Mouse (Mus musculus): ENCODE results near the gene Tmeff2. TPM values are rescaled to one million over a fixed set of nuclear protein-coding genes. Genes with fewer than 3 reads are reported as not detected.
"Not testable (repeated sequence)": the region's sequence is repeated elsewhere in the genome, so short reads cannot be mapped to it uniquely, and the experiment has no call there.

The Tmeff2 gene
- polyA plus RNA-seq (2015; fragmentation: Nextera tagmentation; extraction: Ambion mirVana): 4.9 and 5.0 TPM in 2 replicates

DNA sequence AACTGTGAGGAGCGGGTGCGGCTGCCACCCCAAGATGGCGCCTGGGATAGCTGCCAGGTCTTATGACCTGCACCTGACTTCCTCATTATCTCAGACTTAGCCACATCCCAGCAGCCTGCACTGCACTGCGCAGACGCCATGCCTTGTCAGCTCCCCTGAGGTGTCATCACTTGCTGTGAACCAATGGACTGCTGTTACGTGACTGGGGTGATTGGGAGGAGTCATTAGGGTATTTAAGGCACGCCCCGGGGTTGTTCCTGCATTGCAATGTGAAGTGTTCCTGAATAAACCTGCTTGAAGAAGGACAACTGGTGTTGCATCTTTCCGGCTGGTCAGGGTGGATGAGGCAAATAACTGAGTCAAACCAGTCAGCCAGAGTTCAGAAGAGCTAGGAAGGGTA, at the start of gene Tmeff2:
Gene Tmeff2, plus strand, starts transcription at position 262 of the 400 bp plus-strand sequence.
- not testable (repeated sequence) for H3K27me3 ChIP-seq (replicated peaks; ENCODE audit: control insufficient read depth, insufficient read depth, low read length); H3K9me3 ChIP-seq (ENCODE audit: control insufficient read depth); ATAC-seq; H3K4me1 ChIP-seq (replicated peaks; ENCODE audit: control insufficient read depth, insufficient read depth, low read length); H3K36me3 ChIP-seq (ENCODE audit: control insufficient read depth, insufficient read depth); H3K27ac ChIP-seq (ENCODE audit: low read depth, low read length); H3K9ac ChIP-seq (ENCODE audit: low read depth, low read length); H3K4me2 ChIP-seq (replicated peaks; ENCODE audit: low read depth); H3K4me3 ChIP-seq (ENCODE audit: low read depth, low read length)
- 86% methylated on average over 9 of the region's 9 CpGs for WGBS

DNA sequence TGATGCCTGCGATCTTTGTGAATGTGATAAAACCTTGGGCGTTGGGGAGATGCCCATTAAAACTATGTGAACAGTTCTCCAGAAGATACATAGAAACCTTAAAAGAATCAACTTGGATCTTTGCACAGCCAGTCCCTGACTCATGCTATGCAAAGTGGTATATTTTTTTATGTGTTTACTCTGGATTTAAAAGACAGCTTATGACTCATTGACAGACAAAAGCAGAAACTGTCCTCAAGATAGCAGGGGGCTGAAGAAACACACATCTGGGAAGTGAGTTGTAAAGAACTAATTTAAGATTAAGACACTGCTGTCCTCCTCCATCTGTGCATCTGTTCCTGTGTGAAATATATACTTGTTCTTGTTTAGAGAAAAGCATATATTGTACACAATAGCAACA, 38.9 kb upstream of the Tmeff2 start:
- WGBS: 58% methylated on average over 2 of the region's 2 CpGs
- ATAC-seq: no peak
- Histone ChIP-seq H3K27me3 (replicated peaks; ENCODE audit: control insufficient read depth, insufficient read depth, low read length) (no peaks in the 10 kb centered on the region), H3K9ac (ENCODE audit: low read depth, low read length) (no peak overlapping the region), H3K9me3 (ENCODE audit: control insufficient read depth) (no peaks in the 10 kb centered on the region), H3K36me3 (ENCODE audit: control insufficient read depth, insufficient read depth) (no peaks in the 10 kb centered on the region), H3K4me1 (replicated peaks; ENCODE audit: control insufficient read depth, insufficient read depth, low read length) (no peaks in the 10 kb centered on the region), H3K4me3 (ENCODE audit: low read depth, low read length) (no peak overlapping the region), H3K27ac (ENCODE audit: low read depth, low read length) (no peak overlapping the region), H3K4me2 (replicated peaks; ENCODE audit: low read depth) (no peak overlapping the region)
- no peak for TF ChIP-seq CTCF (IDR thresholded peaks at IDR 0.05; ENCODE audit: low read depth)

DNA sequence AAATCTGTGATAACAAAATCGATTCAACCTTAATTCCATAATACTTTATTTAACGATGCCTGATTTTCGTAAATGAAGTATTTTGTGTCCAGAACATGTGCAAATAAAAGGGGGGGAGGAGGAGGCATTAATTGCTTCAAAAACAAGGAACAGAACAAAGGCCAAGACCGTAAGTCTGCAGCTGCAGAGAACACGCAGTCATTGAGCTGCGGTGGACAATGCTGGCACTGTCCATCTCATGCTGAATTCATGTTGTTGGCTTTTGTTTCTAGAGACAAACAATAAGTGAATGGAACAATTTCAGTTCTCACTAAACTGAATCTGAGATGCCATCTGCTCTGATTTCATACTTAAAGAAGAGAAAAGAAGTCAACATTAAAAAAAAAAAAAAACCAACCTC, 2.8 kb upstream of the Tmeff2 start:
- no peak for ATAC-seq
- no peaks in the 10 kb centered on the region for H3K27me3 ChIP-seq (replicated peaks; ENCODE audit: control insufficient read depth, insufficient read depth, low read length)
- WGBS: 82% methylated on average over 6 of the region's 6 CpGs
- no peaks in the 10 kb centered on the region for H3K4me1 ChIP-seq (replicated peaks; ENCODE audit: control insufficient read depth, insufficient read depth, low read length)
- no peak overlapping the region for H3K27ac ChIP-seq (ENCODE audit: low read depth, low read length)
- no peak overlapping the region for H3K4me2 ChIP-seq (replicated peaks; ENCODE audit: low read depth)
- no peaks in the 10 kb centered on the region for H3K9me3 ChIP-seq (ENCODE audit: control insufficient read depth)
- H3K9ac ChIP-seq (ENCODE audit: low read depth, low read length): no peak overlapping the region
- no peaks in the 10 kb centered on the region for H3K36me3 ChIP-seq (ENCODE audit: control insufficient read depth, insufficient read depth)
- H3K4me3 ChIP-seq (ENCODE audit: low read depth, low read length): no peak overlapping the region
- TF ChIP-seq CTCF (IDR thresholded peaks at IDR 0.05; ENCODE audit: low read depth): no peak

DNA sequence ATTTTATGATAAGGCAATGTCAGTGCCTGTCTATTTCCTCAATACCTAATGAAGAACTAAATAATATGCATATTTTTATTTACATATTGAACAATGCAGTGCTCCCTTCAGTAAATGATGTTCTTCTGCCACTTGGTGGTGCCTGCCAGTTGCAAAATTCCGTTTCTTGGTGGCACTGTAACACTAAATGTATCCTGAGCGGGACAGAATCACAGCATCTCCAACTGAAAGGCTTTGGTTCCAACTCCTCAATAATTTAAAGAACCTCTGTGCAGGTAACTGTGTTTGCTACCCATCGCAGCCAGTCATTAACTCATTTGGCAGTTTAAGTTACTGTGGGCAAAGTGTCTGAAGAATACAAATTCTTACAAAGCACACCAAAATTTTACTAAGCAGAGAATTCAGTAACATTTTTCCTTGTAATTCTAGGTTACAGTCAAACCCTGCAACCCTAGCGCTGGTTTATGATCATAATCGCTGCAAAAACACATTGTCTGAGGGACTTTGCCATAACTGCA, 24.4 kb downstream of the Tmeff2 start:
- no peak overlapping the region for H3K4me2 ChIP-seq (replicated peaks; ENCODE audit: low read depth)
- peaks cover 36% of the 10 kb centered on the region for H3K27me3 ChIP-seq (replicated peaks; ENCODE audit: control insufficient read depth, insufficient read depth, low read length)
- H3K36me3 ChIP-seq (ENCODE audit: control insufficient read depth, insufficient read depth): no peaks in the 10 kb centered on the region
- H3K4me1 ChIP-seq (replicated peaks; ENCODE audit: control insufficient read depth, insufficient read depth, low read length): no peaks in the 10 kb centered on the region
- 60% methylated on average over 5 of the region's 5 CpGs for WGBS
- no peak overlapping the region for H3K9ac ChIP-seq (ENCODE audit: low read depth, low read length)
- no peaks in the 10 kb centered on the region for H3K9me3 ChIP-seq (ENCODE audit: control insufficient read depth)
- H3K4me3 ChIP-seq (ENCODE audit: low read depth, low read length): no peak overlapping the region
- no peak for ATAC-seq
- no peak overlapping the region for H3K27ac ChIP-seq (ENCODE audit: low read depth, low read length)
- TF ChIP-seq CTCF (IDR thresholded peaks at IDR 0.05; ENCODE audit: low read depth): no peak

DNA sequence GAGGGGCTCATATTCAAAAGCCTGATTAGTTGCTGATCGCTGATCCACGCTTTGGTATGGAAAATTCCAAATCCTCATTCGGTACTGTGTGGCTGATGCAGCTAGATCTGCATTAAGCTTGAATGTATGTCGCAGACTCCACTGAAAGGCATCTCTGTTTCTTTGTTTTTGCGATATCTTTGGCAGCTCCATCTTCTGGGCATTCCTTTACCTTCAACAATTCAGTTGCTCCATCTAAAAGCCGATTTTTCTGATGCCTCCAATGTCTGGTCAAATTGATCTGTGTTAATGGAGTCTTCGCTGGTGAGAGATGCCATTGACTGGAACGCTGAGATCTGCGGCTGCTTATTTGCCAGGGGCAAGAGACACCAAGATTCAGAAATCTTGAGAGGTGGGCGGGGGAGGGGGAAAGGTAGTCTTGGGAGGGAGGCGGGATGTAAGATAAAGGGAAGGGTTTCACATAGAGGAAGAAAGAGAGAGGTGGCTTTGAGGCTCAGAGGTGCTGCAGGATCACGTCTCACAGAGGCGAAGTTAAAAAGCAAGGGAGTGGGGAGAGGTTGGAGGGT, 25.0 kb downstream of the Tmeff2 start:
- no peak overlapping the region for H3K4me3 ChIP-seq (ENCODE audit: low read depth, low read length)
- no peaks in the 10 kb centered on the region for H3K36me3 ChIP-seq (ENCODE audit: control insufficient read depth, insufficient read depth)
- H3K4me1 ChIP-seq (replicated peaks; ENCODE audit: control insufficient read depth, insufficient read depth, low read length): no peaks in the 10 kb centered on the region
- H3K27me3 ChIP-seq (replicated peaks; ENCODE audit: control insufficient read depth, insufficient read depth, low read length): peaks cover 36% of the 10 kb centered on the region
- H3K9ac ChIP-seq (ENCODE audit: low read depth, low read length): no peak overlapping the region
- H3K27ac ChIP-seq (ENCODE audit: low read depth, low read length): no peak overlapping the region
- no peak for ATAC-seq
- no peak for TF ChIP-seq CTCF (IDR thresholded peaks at IDR 0.05; ENCODE audit: low read depth)
- 16% methylated on average over 13 of the region's 13 CpGs for WGBS
- H3K9me3 ChIP-seq (ENCODE audit: control insufficient read depth): no peaks in the 10 kb centered on the region
- no peak overlapping the region for H3K4me2 ChIP-seq (replicated peaks; ENCODE audit: low read depth)

DNA sequence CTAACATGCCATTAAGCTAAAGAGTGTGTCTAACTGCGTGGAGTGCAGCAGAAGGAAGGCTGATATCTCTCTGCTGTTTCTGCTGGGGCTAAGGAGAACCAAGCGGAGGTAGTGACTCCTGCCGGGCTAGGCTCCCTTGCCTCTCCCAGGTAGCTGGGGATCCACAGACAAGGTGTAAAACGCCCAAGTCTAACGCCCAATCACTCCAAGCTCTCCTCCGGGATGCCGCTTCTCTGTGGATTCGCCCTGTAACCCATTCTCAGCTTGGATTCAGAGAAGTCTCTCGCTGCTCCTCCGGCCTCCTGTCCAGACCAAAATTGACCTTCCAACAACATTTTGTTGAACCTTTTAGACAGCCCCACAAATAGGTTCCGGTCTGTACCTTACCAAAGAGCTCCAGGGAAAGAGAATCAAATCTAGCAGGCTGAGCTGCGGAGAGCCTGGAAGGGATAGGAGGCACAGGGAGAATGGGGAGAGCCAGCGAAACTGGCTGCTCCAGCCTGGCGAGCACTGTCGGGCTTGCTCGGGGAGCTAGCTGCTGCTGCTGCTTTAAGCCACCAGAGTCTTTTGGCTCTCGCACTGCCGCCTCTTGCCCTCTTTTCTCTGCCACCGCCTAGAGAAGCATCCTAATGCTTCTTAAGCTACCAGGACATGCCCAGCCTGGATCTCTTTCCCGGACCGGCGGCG, 26.1 kb downstream of the Tmeff2 start:
- Histone ChIP-seq H3K9ac (ENCODE audit: low read depth, low read length) (no peak overlapping the region), H3K4me2 (replicated peaks; ENCODE audit: low read depth) (peak overlapping the region; percentile 77), H3K9me3 (ENCODE audit: control insufficient read depth) (no peaks in the 10 kb centered on the region), H3K27ac (ENCODE audit: low read depth, low read length) (no peak overlapping the region), H3K27me3 (replicated peaks; ENCODE audit: control insufficient read depth, insufficient read depth, low read length) (peaks cover 36% of the 10 kb centered on the region), H3K4me1 (replicated peaks; ENCODE audit: control insufficient read depth, insufficient read depth, low read length) (no peaks in the 10 kb centered on the region), H3K36me3 (ENCODE audit: control insufficient read depth, insufficient read depth) (no peaks in the 10 kb centered on the region), H3K4me3 (ENCODE audit: low read depth, low read length) (peak overlapping the region; percentile 49)
- WGBS: 3% methylated on average over 23 of the region's 23 CpGs
- no peak for TF ChIP-seq CTCF (IDR thresholded peaks at IDR 0.05; ENCODE audit: low read depth)
- no peak for ATAC-seq

All from intestine, postnatal 0 days (tissue).